Mouse (Mus musculus) skeletal muscle tissue, adult 2 months (tissue): Measurements from ENCODE around the gene Cryba1.

ENCODE experiments used
- DNase-seq: peaks from one replicate; pipeline ENCODE4 v3.0.0-alpha.2; 2012; ENCODE audit warnings: low read depth, low spot score

The Cryba1 gene

GRCm38 (mm10) chr11:77719055-77719454, 6.0 kb downstream of the Cryba1 start:
- no peak for DNase-seq

DNA sequence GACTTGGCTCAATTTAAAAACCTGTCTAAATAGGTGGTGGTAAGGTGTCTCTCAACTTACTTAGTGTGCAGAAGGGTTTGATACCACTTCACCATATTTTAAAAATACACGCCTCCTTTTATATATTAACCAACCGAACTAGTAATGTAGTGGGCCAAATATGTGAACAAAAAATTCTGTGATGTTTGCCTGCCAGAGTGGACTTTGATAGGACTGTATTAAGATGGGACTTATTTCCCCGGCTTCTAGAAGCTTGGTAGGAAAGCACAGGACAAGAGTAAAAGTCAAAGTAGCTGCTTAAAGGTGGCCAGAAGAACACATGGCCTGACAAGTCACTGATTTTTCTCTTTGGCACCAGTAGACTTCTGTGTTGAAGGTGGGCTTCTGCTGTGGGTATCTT, 11.3 kb downstream of the Cryba1 start:
- no peak for DNase-seq

DNA sequence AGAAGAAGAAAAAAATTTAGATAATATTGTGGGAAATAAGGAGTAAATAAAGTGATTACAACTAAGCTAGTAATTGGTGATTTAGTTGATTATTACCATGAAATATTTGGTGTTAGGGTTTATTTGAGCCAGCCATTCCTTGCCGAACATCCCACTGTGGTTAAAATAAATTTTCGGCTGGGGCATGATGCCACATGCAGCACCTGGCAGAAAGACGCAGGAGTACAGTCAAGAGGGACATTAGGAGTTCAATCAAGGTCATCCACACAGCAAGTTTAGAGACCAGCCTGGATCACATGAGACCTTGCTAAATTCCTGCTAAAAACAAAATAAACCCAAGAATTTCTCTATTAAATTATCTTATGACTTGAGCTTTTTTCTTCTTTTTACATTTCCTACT, 16.0 kb downstream of the Cryba1 start:
- DNase-seq: peak; percentile 10

- no peak for DNase-seq
These were observed 19.2 kb downstream of the Cryba1 start for GRCm38 (mm10) chr11:77705920-77706319.

DNA sequence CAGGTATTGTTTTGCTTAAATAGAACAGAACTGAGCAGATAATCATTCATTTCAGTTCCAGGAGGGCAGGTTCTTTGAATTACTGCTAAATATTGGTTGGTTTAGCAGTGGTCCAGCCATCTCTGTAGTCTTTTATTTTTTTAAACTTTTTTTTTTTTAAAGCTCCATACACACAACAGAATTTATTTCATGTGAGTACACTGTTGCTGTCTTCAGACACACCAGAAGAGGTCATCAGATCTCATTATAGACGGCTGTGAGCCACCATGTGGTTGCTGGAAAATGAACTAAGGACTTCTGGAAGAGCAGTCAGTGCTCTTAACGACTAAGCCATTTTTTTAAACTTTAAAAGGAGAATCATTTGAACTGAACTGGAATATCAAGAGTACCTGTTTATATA, 27.9 kb downstream of the Cryba1 start:
- DNase-seq: no peak

DNA sequence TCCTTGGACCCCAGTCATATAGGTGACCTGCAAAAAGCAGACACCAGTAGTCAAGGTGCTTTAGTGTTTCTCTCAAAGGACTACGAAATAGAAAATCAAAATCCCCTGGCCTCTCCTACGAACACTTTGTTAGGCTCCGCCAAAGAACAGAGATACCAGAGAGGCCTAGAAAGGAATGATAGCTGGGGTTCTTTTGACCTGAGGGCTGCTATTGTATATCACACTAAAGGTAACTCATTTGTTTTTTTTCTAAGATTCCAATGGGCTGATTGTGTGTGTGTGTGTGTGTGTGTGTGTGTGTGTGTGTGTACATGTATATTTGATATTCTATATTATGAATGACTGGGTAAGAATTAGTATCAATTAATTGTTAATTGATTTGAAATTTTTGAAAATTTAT, 32.1 kb downstream of the Cryba1 start:
- DNase-seq: no peak

GRCm38 (mm10) chr11:77687541-77688131, 37.4 kb downstream of the Cryba1 start:
- peak; percentile 38 for DNase-seq

DNA sequence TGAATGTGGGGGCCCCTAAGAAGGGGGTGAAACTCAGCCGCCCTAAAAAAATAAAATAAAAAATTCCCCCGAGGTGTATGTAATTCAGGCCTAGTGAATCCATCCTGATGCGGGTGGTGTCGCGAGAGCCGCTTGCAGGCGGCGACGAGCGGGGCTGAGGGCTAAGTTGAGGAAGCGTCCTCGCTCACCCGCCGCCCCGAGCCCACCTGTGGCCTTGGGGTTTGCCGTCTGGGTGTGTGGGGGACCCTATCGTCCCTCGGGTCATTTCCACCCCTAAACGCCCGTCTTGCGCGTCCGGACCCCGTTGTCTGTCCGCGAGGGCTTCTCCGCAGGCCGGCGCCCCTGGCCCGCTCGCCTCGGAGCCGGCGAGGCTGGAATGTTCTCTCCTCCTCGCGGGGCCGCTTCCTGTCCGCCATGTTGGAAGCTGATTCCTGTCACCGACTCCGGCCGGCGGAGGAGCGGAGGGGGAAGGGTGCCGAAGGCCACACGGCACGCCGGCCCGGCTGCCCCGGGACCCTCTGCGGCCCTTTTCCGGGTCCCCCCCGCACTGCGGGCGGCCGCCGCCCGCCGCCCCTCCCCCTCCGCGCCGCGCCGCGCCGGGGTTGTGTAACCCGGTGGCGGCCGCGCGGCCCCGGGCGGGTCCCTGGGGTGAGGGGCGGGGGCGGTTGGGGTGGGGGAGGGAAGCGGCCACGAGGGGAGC, 38.1 kb downstream of the Cryba1 start:
- DNase-seq: peak; percentile 39

GRCm38 (mm10) chr11:77686346-77686840, 38.7 kb downstream of the Cryba1 start:
- DNase-seq: peak; percentile 27

DNA sequence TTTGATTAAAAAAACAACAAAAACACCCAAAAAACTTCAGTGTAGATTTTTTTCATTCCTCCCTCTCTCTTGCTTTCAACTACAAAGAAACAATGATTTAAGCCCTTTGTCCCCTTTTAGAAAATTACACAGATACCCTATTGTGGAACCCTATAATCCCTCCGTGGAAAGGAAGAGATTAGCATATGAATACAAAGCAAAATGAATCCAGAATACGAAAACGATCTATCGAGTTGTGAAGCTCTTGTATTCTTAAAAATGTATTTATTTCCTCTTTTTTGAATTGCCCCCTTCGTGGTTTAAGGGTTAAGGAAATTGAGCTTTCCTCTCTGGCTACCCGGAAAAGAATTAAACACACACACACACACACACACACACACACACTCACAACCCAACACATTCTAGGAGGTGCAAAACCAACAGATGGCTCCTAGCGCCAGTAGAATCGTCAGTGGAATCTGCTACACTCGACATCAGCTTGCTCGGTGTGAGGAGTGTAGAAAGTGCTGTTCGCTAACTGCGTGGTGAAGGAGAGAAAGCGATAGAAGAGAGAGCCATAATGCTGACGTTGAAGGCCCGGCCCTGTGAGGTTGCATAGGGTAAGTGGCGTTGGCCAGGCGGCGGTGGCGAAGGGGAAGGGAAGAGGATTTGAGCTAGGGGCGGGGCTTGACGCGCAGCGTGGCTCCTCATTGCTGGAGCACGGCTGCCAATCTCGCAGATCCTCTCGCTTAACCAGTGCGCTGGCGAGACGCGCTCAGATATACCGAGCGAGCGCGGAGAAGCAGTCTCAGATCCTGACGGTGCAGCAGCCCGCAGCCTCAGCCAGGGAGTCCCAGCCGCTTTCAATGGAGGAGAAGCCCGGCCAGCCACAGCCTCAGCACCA, 39.5 kb downstream of the Cryba1 start, which contains the start of gene Nufip2:
Gene Nufip2, plus strand, starts transcription at position 773 of the 883 bp plus-strand sequence.
- DNase-seq: peak; percentile 99

DNA sequence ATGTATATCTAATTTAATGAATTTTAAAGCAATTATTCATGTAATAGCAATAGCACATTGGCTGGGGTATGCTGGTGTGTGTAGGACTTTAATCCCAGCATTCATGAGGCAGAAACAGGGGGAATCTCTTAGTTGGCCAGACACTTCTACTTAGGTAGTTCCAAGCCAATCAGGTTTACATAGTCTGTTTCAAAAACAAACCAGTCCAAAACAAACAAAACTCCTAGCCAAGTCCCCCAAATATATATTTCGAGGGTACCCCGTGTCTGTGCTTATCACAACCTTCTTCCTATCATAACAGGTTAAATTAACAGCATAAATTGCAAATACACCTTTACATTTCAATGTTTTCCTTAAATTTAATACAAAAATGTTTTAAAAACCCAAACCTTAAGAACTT, 40.2 kb downstream of the Cryba1 start:
- no peak for DNase-seq

DNA sequence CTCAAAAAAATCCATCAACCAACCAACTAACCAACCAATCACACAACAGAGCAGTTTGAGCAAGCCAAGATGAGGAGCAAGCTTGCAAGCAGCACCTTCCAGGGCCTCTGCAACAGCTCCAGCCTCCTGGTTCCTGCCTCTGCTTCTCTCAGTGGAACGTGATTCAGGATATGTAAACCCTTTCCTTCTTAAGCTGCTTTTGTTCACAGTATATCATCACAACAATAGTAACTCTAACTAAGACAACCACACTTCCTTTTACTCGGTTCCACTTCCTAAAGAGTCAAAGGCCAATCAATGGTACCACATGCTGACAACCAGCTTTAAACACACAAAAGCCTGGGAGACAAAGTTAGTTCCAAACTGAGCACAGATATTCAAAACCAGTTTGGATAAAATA, 45.1 kb downstream of the Cryba1 start:
- DNase-seq: no peak

GRCm38 (mm10) chr11:77673428-77673991, 51.6 kb downstream of the Cryba1 start:
- DNase-seq: no peak

GRCm38 (mm10) chr11:77672746-77673145, 52.3 kb downstream of the Cryba1 start:
- no peak for DNase-seq
